Mouse (Mus musculus) lung, adult 2 months (tissue): ENCODE data around the gene Eno1.

ENCODE experiments used
- CTCF ChIP-seq: fragments of 200-500 bp; IDR thresholded peaks from 2 replicates; pipeline ENCODE4 v1.5.1; 2011; ENCODE audit warnings: mild to moderate bottlenecking, low read length, control low read depth; ENCODE audit not compliant: insufficient read depth
- POLR2A ChIP-seq: fragments of 200-500 bp; IDR thresholded peaks from 2 replicates; pipeline ENCODE4 v1.6.1; 2011; ENCODE audit warnings: low read depth, mild to moderate bottlenecking, control low read depth, low read length, borderline replicate concordance; ENCODE audit errors: extremely low read depth

- TF ChIP-seq POLR2A, result no peak
- TF ChIP-seq CTCF, result peak; percentile 86
These were observed 21.0 kb downstream of the Eno1 start for GRCm38 (mm10) chr4:150257252-150258204.
